Comparison of ENCODE assay signal across 29 mouse cellular contexts in the genomic region with DNA sequence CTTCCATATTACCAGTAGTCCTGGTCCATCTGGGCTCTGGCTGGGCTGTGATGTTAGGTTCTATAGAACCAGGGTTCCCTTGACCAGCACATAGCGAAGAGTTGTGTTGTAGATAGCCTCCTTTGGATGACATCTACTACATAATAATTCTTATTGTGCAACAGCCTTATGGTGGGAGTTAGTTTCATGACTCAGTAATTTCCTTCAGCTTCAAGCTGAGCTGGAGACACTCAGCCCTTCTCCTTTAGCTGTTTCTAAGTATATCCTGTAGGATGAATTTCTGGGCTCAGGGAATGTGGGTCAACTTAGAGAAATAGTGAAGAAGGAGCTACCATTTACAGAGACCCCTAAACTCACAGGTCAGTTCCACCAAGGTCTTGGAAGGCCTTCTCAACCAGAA. TPM values are rescaled to one million over a fixed set of nuclear protein-coding genes. Genes with fewer than 3 reads are reported as not detected.
DNase-seq lines count a peak whose midpoint lies in the region; ATAC-seq and TF ChIP-seq lines count a peak whose summit lies in the region.
"Had no signal": no experiment of that assay in that cellular context is flagged by ENCODE, and none has a peak within 500 bp of the region (broad histone marks: within the 10 kb centered on the region; RNA-seq: fewer than 3 reads in every experiment).

No protein-coding gene starts in this region.

- no peak overlapping the region for H3K4me3 ChIP-seq in lung, postnatal 0 days (ENCODE audit: low read depth, low read length)
- H3K4me3 ChIP-seq: forebrain, embryonic 10.5 days; forebrain, embryonic 13.5 days; gastrocnemius, adult 2 months; heart, embryonic 12.5 days; heart, embryonic 15.5 days; hindbrain, embryonic 10.5 days; hindbrain, embryonic 13.5 days had no signal

- H3K27ac ChIP-seq in lung, postnatal 0 days (ENCODE audit: low read length), result no peak overlapping the region
- H3K27ac ChIP-seq: forebrain, embryonic 10.5 days; forebrain, embryonic 13.5 days; gastrocnemius, adult 2 months; heart, embryonic 15.5 days; hindbrain, embryonic 10.5 days; hindbrain, embryonic 13.5 days; hindbrain, postnatal 0 days had no signal

- no peak for TF ChIP-seq CTCF in lung, postnatal 0 days (IDR thresholded peaks at IDR 0.05)

- ATAC-seq in lung, postnatal 0 days, result no peak
- 0 out of 2 replicates have a peak, but pooled peaks have one; percentile 14 for ATAC-seq in granulocyte monocyte progenitor cell, adult 5-6 weeks (replicated peaks; ENCODE audit: poor library complexity, severe bottlenecking)
- ATAC-seq in megakaryocyte-erythroid progenitor cell, adult 5-6 weeks (replicated peaks; ENCODE audit: low FRiP score, low TSS enrichment, poor library complexity, severe bottlenecking), result no peak
- ATAC-seq: forebrain, embryonic 13.5 days; forebrain, embryonic 16.5 days; hindbrain, postnatal 0 days; inflammation-experienced regulatory T-cells, adult 6 months; intestine, embryonic 16.5 days had no signal

- WGBS in lung, postnatal 0 days, result 56% methylated on average over 1 of the region's 1 CpGs

- H3K4me1 ChIP-seq in lung, postnatal 0 days (ENCODE audit: insufficient read depth, low read depth, low read length), result no peaks in the 10 kb centered on the region; the same call in 1 of the 2 replicates
- H3K4me1 ChIP-seq: forebrain, embryonic 13.5 days had no signal

- H3K9me3 ChIP-seq in lung, postnatal 0 days (ENCODE audit: low read length), result no peaks in the 10 kb centered on the region
- H3K9me3 ChIP-seq: forebrain, embryonic 10.5 days; forebrain, embryonic 13.5 days; G1E; heart, embryonic 12.5 days; heart, embryonic 15.5 days; hindbrain, embryonic 10.5 days; hindbrain, embryonic 13.5 days had no signal

- peak; percentile 49 for DNase-seq in lung, postnatal 0 days (ENCODE audit: low spot score)
- no peak for DNase-seq in lung, postnatal 14 days
- DNase-seq in 3T3-L1 (ENCODE audit: low read depth, low spot score), result peak; percentile 27
- DNase-seq in 416B (ENCODE audit: low read depth), result peak; percentile 41
- no peak for DNase-seq in urinary bladder, adult 18-20 months (ENCODE audit: low spot score in 2 of 2)
- DNase-seq: adrenal gland, adult 2 months; adrenal gland, postnatal 14 days; B cell, adult 2 months; cerebellum, adult 18-20 months; cerebellum, adult 9-10 months; cerebellum, postnatal 14 days; gastrocnemius, adult 2 months; gastrocnemius, postnatal 14 days; heart, adult 18-20 months; heart, postnatal 10 days; heart, postnatal 36 days had no signal

- H3K27me3 ChIP-seq in lung, postnatal 0 days (replicated peaks; ENCODE audit: insufficient read depth, low read length), result no peaks in the 10 kb centered on the region

- no peak for TF ChIP-seq EP300 in lung, postnatal 0 days (IDR thresholded peaks at IDR 0.05)

- no peak overlapping the region for H3K9ac ChIP-seq in lung, postnatal 0 days (replicated peaks; ENCODE audit: low read depth)
- H3K9ac ChIP-seq: forebrain, embryonic 13.5 days; heart, embryonic 12.5 days; heart, embryonic 15.5 days; hindbrain, embryonic 13.5 days had no signal

- H3K4me2 ChIP-seq in lung, postnatal 0 days (replicated peaks; ENCODE audit: low read depth, low read length), result no peak overlapping the region
- H3K4me2 ChIP-seq: forebrain, embryonic 13.5 days; heart, embryonic 12.5 days; heart, embryonic 15.5 days; hindbrain, embryonic 13.5 days had no signal

- no peaks in the 10 kb centered on the region for H3K36me3 ChIP-seq in lung, postnatal 0 days (ENCODE audit: insufficient read depth, low read length)
- H3K36me3 ChIP-seq: forebrain, embryonic 10.5 days; G1E; heart, embryonic 12.5 days; heart, embryonic 15.5 days; hindbrain, embryonic 10.5 days; hindbrain, embryonic 13.5 days had no signal

RNA-seq across cellular contexts. Expression of a gene that starts 2.8 kb away (rescaled TPM):
- polyA plus RNA-seq in lung, postnatal 0 days (2015; fragmentation: Nextera tagmentation; extraction: Ambion mirVana), result 15.3 and 18.0 TPM in 2 replicates
- 17.5 and 18.5 TPM in 2 replicates for total RNA-seq in granulocyte monocyte progenitor cell, adult 5-6 weeks (2014; fragmentation: Nextera tagmentation)
- total RNA-seq in granulocyte monocyte progenitor cell, adult 5-6 weeks (2017), result 33.6 and 34.7 TPM in 2 replicates
- 6.7 and 11.3 TPM in 2 replicates for total RNA-seq in megakaryocyte-erythroid progenitor cell, adult 5-6 weeks (2014; fragmentation: Nextera tagmentation)
- total RNA-seq in megakaryocyte-erythroid progenitor cell, adult 5-6 weeks (2017), result 15.8 and 15.9 TPM in 2 replicates

Comparison
In these comparisons a context has a peak if more than half of its experiments do, and no peak if none do; other contexts are left out.
1. DNase-seq: peak in lung, postnatal 0 days (single experiment), 3T3-L1 (single experiment) and 416B (single experiment); none in lung, postnatal 14 days (single experiment) and urinary bladder, adult 18-20 months (0 of 2).